ENCODE assay signal across 8 mouse cellular contexts in genomic region chr6:56923331-56923725, GRCm38 (mm10). TPM values are rescaled to one million over a fixed set of nuclear protein-coding genes. Genes with fewer than 3 reads are reported as not detected.
DNase-seq lines count a peak whose midpoint lies in the region; ATAC-seq and TF ChIP-seq lines count a peak whose summit lies in the region.

No protein-coding gene starts in this region.

- WGBS in heart, postnatal 0 days = under 1% methylated on average over 25 of the region's 25 CpGs
- under 1% methylated on average over 25 of the region's 25 CpGs for WGBS in forebrain, embryonic 12.5 days
- WGBS in liver, embryonic 13.5 days (ENCODE audit: insufficient replicate concordance) = under 1% methylated on average over 25 of the region's 25 CpGs
- WGBS in stomach, embryonic 16.5 days = under 1% methylated on average over 25 of the region's 25 CpGs

- H3K9me3 ChIP-seq in heart, postnatal 0 days (replicated peaks; ENCODE audit: control insufficient read depth, low read length) = no peaks in the 10 kb centered on the region
- H3K9me3 ChIP-seq in G1E (replicated peaks) = no peaks in the 10 kb centered on the region
- no peaks in the 10 kb centered on the region for H3K9me3 ChIP-seq in forebrain, embryonic 12.5 days
- H3K9me3 ChIP-seq in liver, embryonic 13.5 days (replicated peaks) = no peaks in the 10 kb centered on the region
- H3K9me3 ChIP-seq in stomach, embryonic 16.5 days (replicated peaks; ENCODE audit: control insufficient read depth, low read length) = no peaks in the 10 kb centered on the region; the same call in 1 of the 2 replicates

- H3K4me1 ChIP-seq in heart, postnatal 0 days (ENCODE audit: control insufficient read depth, insufficient read depth) = peaks cover 26% of the 10 kb centered on the region
- H3K4me1 ChIP-seq in G1E (ENCODE audit: insufficient read depth, low read depth, low read length) = peaks cover 38% of the 10 kb centered on the region
- peaks cover 8% of the 10 kb centered on the region for H3K4me1 ChIP-seq in forebrain, embryonic 12.5 days
- H3K4me1 ChIP-seq in liver, embryonic 13.5 days (replicated peaks) = peaks cover 46% of the 10 kb centered on the region
- H3K4me1 ChIP-seq in stomach, embryonic 16.5 days (ENCODE audit: control insufficient read depth, insufficient read depth, low read length) = peaks cover 14% of the 10 kb centered on the region

- no peak for TF ChIP-seq EP300 in heart, postnatal 0 days (IDR thresholded peaks at IDR 0.05; ENCODE audit: low read depth)

- H3K27me3 ChIP-seq in heart, postnatal 0 days (ENCODE audit: control insufficient read depth, insufficient read depth, low read length) = no peaks in the 10 kb centered on the region
- H3K27me3 ChIP-seq in G1E (ENCODE audit: insufficient read depth, low read length) = no peaks in the 10 kb centered on the region
- H3K27me3 ChIP-seq in forebrain, embryonic 12.5 days = no peaks in the 10 kb centered on the region
- no peaks in the 10 kb centered on the region for H3K27me3 ChIP-seq in liver, embryonic 13.5 days
- no peaks in the 10 kb centered on the region; the same call in 1 of the 2 replicates for H3K27me3 ChIP-seq in stomach, embryonic 16.5 days (ENCODE audit: control insufficient read depth, insufficient read depth, low read length)

- no peaks in the 10 kb centered on the region for H3K36me3 ChIP-seq in heart, postnatal 0 days (replicated peaks; ENCODE audit: control insufficient read depth, insufficient read depth, low read length)
- H3K36me3 ChIP-seq in G1E (replicated peaks) = peaks cover 8% of the 10 kb centered on the region
- H3K36me3 ChIP-seq in forebrain, embryonic 12.5 days (replicated peaks) = no peaks in the 10 kb centered on the region
- no peaks in the 10 kb centered on the region for H3K36me3 ChIP-seq in liver, embryonic 13.5 days
- no peaks in the 10 kb centered on the region for H3K36me3 ChIP-seq in stomach, embryonic 16.5 days (ENCODE audit: control insufficient read depth, insufficient read depth, low read length)

- TF ChIP-seq CTCF in heart, postnatal 0 days (IDR thresholded peaks at IDR 0.05; ENCODE audit: low read depth) = no peak
- TF ChIP-seq CTCF in G1E (IDR thresholded peaks at IDR 0.05; ENCODE audit: low read depth, low read length) = no peak

- intact Hi-C loops in heart, postnatal 14 days (cut with DNase I) = loop anchor here (5.0 to 10.0 kb wide), 2 partner anchors 206 to 611 kb away; partner anchors contain the start of gene Ppm1k

- no peak for DNase-seq in heart, postnatal 0 days (ENCODE audit: low spot score)
- no peak for DNase-seq in heart, postnatal 14 days
- DNase-seq in G1E (ENCODE audit: low spot score) = no peak
- DNase-seq in liver, embryonic 13.5 days = peak; percentile 62
- DNase-seq in right cerebral cortex, postnatal 36 days (ENCODE audit: low spot score in 2 of 2) = no peak
- DNase-seq in gastrocnemius, adult 8-10 months (ENCODE audit: low spot score in 2 of 2) = no peak

- H3K4me2 ChIP-seq in heart, postnatal 0 days (ENCODE audit: low read depth, low read length) = peak overlapping the region; percentile 66
- H3K4me2 ChIP-seq in forebrain, embryonic 12.5 days = peak overlapping the region; percentile 50
- H3K4me2 ChIP-seq in liver, embryonic 13.5 days = peak overlapping the region; percentile 80
- peak overlapping the region; percentile 58 for H3K4me2 ChIP-seq in stomach, embryonic 16.5 days (ENCODE audit: low read depth, low read length)

- peak overlapping the region; percentile 76 for H3K9ac ChIP-seq in heart, postnatal 0 days (replicated peaks; ENCODE audit: low read depth, low read length)
- peak overlapping the region; percentile 77 for H3K9ac ChIP-seq in forebrain, embryonic 12.5 days
- peak overlapping the region; percentile 93 for H3K9ac ChIP-seq in liver, embryonic 13.5 days
- H3K9ac ChIP-seq in stomach, embryonic 16.5 days (ENCODE audit: low read length) = peak overlapping the region; percentile 81

- ATAC-seq in heart, postnatal 0 days (ENCODE audit: insufficient read depth, low read depth) = no peak
- ATAC-seq in G1E (ENCODE audit: extremely low read depth, insufficient number of reproducible peaks, low FRiP score, poor library complexity, severe bottlenecking) = no peak
- ATAC-seq in forebrain, embryonic 12.5 days (ENCODE audit: low FRiP score) = no peak; the same call in 1 of the 2 replicates
- peak; percentile 41 for ATAC-seq in liver, embryonic 13.5 days (ENCODE audit: low read depth)
- ATAC-seq in stomach, embryonic 16.5 days (ENCODE audit: insufficient read depth, low FRiP score) = peak; percentile 35; the same call in 1 of the 2 replicates

- peak overlapping the region; percentile 93 for H3K4me3 ChIP-seq in heart, postnatal 0 days (ENCODE audit: low read depth, low read length)
- peak overlapping the region; percentile 98 for H3K4me3 ChIP-seq in G1E (ENCODE audit: low read depth, low read length)
- peak overlapping the region; percentile 64 for H3K4me3 ChIP-seq in forebrain, embryonic 12.5 days (replicated peaks)
- H3K4me3 ChIP-seq in liver, embryonic 13.5 days (replicated peaks) = peak overlapping the region; percentile 83
- peak overlapping the region; percentile 73 for H3K4me3 ChIP-seq in stomach, embryonic 16.5 days (replicated peaks; ENCODE audit: low read length)

- H3K27ac ChIP-seq in heart, postnatal 0 days (ENCODE audit: low read depth) = peak overlapping the region; percentile 81
- H3K27ac ChIP-seq in forebrain, embryonic 12.5 days = peak overlapping the region; percentile 81
- peak overlapping the region; percentile 99 for H3K27ac ChIP-seq in liver, embryonic 13.5 days
- H3K27ac ChIP-seq in stomach, embryonic 16.5 days (ENCODE audit: low read length) = peak overlapping the region; percentile 76

RNA-seq across cellular contexts. Expression of gene Nt5c3, which starts 0.4 kb away (rescaled TPM):
- 65.3 and 74.0 TPM in 2 replicates for total RNA-seq in heart, postnatal 0 days (2014; rRNA removed; ENCODE audit: low replicate concordance)
- 95.9 and 108 TPM in 2 replicates for polyA plus RNA-seq in heart, postnatal 0 days (2015; fragmentation: Nextera tagmentation; extraction: Ambion mirVana)
- total RNA-seq in heart, postnatal 14 days (2021) = 10 to 100 TPM; 69.8 to 74.9 TPM
- 274 and 280 TPM in 2 replicates for total RNA-seq in G1E (2014; fragmentation: Nextera tagmentation)
- total RNA-seq in G1E (2017) = 292 and 317 TPM in 2 replicates
- polyA plus RNA-seq in G1E (2012) = 120 and 122 TPM in 2 replicates
- polyA plus RNA-seq in forebrain, embryonic 12.5 days (2016; fragmentation: Nextera tagmentation; extraction: Ambion mirVana) = 85.8 and 86.8 TPM in 2 replicates
- polyA plus RNA-seq in liver, embryonic 13.5 days (2015; fragmentation: Nextera tagmentation; extraction: Ambion mirVana) = 244 and 274 TPM in 2 replicates
- polyA plus RNA-seq in stomach, embryonic 16.5 days (2015; fragmentation: Nextera tagmentation; extraction: Ambion mirVana) = 72.2 and 77.4 TPM in 2 replicates
- 10 to 100 TPM; 42.6 to 57.6 (median 54.1) TPM for total RNA-seq in gastrocnemius, adult 8-10 months (2022)

RNA-seq across cellular contexts. Expression of gene Vmn1r4, which starts 0.5 kb away (rescaled TPM):
- not detected in 2 replicates for total RNA-seq in heart, postnatal 0 days (2014; rRNA removed; ENCODE audit: low replicate concordance)
- 0.07 and 0.19 TPM in 2 replicates for polyA plus RNA-seq in heart, postnatal 0 days (2015; fragmentation: Nextera tagmentation; extraction: Ambion mirVana)
- under 1 TPM; 0.10 to 0.12 TPM for total RNA-seq in heart, postnatal 14 days (2021)
- 2.6 TPM in 1 of 2 replicates, not detected in the other for total RNA-seq in G1E (2014; fragmentation: Nextera tagmentation)
- total RNA-seq in G1E (2017) = 0.87 and 1.9 TPM in 2 replicates
- not detected in 2 replicates for polyA plus RNA-seq in G1E (2012)
- polyA plus RNA-seq in forebrain, embryonic 12.5 days (2016; fragmentation: Nextera tagmentation; extraction: Ambion mirVana) = 0.36 and 0.40 TPM in 2 replicates
- polyA plus RNA-seq in liver, embryonic 13.5 days (2015; fragmentation: Nextera tagmentation; extraction: Ambion mirVana) = 0.15 and 0.19 TPM in 2 replicates
- polyA plus RNA-seq in stomach, embryonic 16.5 days (2015; fragmentation: Nextera tagmentation; extraction: Ambion mirVana) = 0.11 and 0.21 TPM in 2 replicates
- under 1 TPM in 1 of 4 experiments, not detected in 3; 0.19 TPM for total RNA-seq in gastrocnemius, adult 8-10 months (2022)

RNA-seq across cellular contexts. Expression of gene Vmn1r5, which starts 46.7 kb away (rescaled TPM):
- not detected in 2 replicates for total RNA-seq in heart, postnatal 0 days (2014; rRNA removed; ENCODE audit: low replicate concordance)
- polyA plus RNA-seq in heart, postnatal 0 days (2015; fragmentation: Nextera tagmentation; extraction: Ambion mirVana) = not detected in 2 replicates
- not detected for total RNA-seq in heart, postnatal 14 days (2021)
- total RNA-seq in G1E (2014; fragmentation: Nextera tagmentation) (not detected in 2 replicates), G1E (2017) (0.05 and 0.12 TPM in 2 replicates)
- not detected in 2 replicates for polyA plus RNA-seq in G1E (2012)
- not detected in 2 replicates for polyA plus RNA-seq in forebrain, embryonic 12.5 days (2016; fragmentation: Nextera tagmentation; extraction: Ambion mirVana)
- not detected in 2 replicates for polyA plus RNA-seq in liver, embryonic 13.5 days (2015; fragmentation: Nextera tagmentation; extraction: Ambion mirVana)
- polyA plus RNA-seq in stomach, embryonic 16.5 days (2015; fragmentation: Nextera tagmentation; extraction: Ambion mirVana) = not detected in 2 replicates
- not detected for total RNA-seq in gastrocnemius, adult 8-10 months (2022)

Comparison
In these comparisons a context has a peak if more than half of its experiments do, and no peak if none do; other contexts are left out.
1. ATAC-seq: peak in liver, embryonic 13.5 days (single experiment) and stomach, embryonic 16.5 days (single experiment); none in heart, postnatal 0 days (single experiment), G1E (single experiment) and forebrain, embryonic 12.5 days (single experiment).
2. Peak in every context shown above with its lines, with median percentiles within 50 percentile points of each other: H3K27ac ChIP-seq, H3K4me2 ChIP-seq, H3K4me3 ChIP-seq and H3K9ac ChIP-seq.